Mouse (Mus musculus) CD8-positive naive resting alpha-beta T cell, adult 2 months (primary cell): ENCODE data around the gene Nkain2.

Experiments used
- DNase-seq, 2 experiments: peaks; one replicate each; pipeline ENCODE4 v3.0.0; 2022; ENCODE audit warnings: low read depth in 2 of 2, low spot score in 2 of 2

Nkain2 gene

DNA sequence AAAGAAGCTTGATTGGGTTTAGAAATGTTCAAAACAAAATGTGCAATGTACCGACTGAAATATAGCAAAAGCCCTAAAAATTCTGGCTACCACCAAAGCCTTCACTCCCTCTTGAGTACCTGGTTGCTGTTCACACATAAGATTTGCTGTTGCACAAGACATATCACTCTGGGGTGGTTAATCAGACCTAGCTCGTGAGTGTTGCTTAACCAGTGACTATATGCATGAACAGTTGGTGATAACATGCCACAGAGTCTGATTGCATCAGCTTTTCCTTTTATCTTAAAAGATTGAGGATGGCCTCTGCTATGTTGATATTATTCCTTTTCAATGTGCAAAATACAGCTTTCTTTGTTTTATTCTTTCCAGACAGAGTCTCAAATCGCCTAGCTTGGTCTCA is 1243.0 kb downstream of the Nkain2 start:
- DNase-seq: no peak

DNA sequence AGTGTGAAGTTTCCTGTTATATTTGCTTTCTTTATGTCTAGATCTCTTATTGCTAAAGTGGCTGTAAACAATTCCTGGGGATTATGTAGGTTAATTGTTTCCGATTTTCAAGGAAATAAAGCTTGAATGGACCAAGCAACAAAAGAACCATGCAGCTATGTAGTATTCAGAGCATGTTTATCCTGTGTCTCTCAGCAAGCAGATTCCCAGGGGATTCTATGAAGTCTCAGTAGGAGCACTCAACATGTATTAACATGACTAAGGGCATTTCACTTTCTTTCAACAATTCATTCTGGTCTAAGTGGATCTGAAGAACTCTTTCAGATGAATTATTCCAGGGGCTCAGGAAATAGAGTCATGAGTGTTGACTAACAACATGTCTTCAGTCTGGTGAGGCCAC is 1244.2 kb downstream of the Nkain2 start:
- DNase-seq: no peak
